Mouse (Mus musculus): ENCODE measurements around the gene Gm9048. TPM values are rescaled to one million over a fixed set of nuclear protein-coding genes. Genes with fewer than 3 reads are reported as not detected.

Gene Gm9048
- polyA plus RNA-seq (2017; shearing (Covaris generic)): not detected

DNA sequence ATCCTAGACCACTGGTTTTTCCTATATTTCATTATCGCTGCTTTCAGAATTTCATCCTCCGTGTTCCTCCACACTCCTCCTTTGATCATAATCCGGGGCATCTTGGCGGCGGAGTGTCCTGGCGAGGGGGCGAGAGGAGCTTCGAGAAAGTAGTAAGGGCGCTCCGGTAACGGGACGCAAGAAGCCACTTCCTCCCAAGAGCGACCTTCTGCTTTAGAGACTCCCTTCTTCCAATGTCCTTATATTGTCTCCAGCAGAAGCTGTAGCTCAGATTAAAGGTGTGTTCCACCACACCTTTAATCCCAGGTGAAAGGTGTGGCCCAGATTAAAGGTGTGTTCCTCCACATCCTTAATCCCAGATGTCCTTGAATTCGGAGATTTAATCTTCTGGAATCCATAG, at the start of gene Gm9048:
Gene Gm9048, minus strand, starts transcription at position 101 of the 400 bp plus-strand sequence.

DNA sequence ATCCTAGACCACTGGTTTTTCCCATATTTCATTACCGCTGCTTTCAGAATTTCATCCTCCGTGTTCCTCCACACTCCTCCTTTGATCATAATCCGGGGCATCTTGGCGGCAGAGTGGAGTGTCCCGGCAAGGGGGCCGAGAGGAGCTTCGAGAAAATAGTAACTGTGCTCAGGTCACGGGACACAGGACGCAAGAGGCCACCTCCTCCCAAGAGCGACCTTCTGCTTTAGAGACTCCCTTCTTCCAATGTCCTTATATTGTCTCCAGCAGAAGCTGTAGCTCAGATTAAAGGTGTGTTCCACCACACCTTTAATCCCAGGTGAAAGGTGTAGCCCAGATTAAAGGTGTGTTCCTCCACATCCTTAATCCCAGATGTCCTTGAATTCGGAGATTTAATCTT, 5.5 kb upstream of the Gm9048 start, which contains the start of gene Gm9049:
Gene Gm9049, minus strand, starts transcription at position 101 of the 400 bp plus-strand sequence.

DNA sequence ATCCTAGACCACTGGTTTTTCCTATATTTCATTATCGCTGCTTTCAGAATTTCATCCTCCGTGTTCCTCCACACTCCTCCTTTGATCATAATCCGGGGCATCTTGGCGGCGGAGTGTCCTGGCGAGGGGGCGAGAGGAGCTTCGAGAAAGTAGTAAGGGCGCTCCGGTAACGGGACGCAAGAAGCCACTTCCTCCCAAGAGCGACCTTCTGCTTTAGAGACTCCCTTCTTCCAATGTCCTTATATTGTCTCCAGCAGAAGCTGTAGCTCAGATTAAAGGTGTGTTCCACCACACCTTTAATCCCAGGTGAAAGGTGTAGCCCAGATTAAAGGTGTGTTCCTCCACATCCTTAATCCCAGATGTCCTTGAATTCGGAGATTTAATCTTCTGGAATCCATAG, 5.3 kb downstream of the Gm9048 start, which contains the start of gene Gm9046:
Gene Gm9046, minus strand, starts transcription at position 101 of the 400 bp plus-strand sequence.

DNA sequence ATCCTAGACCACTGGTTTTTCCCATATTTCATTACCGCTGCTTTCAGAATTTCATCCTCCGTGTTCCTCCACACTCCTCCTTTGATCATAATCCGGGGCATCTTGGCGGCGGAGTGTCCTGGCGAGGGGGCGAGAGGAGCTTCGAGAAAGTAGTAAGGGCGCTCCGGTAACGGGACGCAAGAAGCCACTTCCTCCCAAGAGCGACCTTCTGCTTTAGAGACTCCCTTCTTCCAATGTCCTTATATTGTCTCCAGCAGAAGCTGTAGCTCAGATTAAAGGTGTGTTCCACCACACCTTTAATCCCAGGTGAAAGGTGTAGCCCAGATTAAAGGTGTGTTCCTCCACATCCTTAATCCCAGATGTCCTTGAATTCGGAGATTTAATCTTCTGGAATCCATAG, 10.7 kb downstream of the Gm9048 start, which contains the start of gene Gm9045:
Gene Gm9045, minus strand, starts transcription at position 101 of the 400 bp plus-strand sequence.

GRCm38 (mm10) chr10:118332308-118332707, 16.2 kb downstream of the Gm9048 start, which contains the start of gene Gm9044:
Gene Gm9044, minus strand, starts transcription at chr10:118332408.

GRCm38 (mm10) chr10:118326869-118327268, 21.6 kb downstream of the Gm9048 start, which contains the start of gene Gm9040:
Gene Gm9040, minus strand, starts transcription at chr10:118326969.

Other genes with a start within 250 kb of the Gm9048 start
- gene Mdm1, start 206.9 kb downstream of the Gm9048 start, polyA plus RNA-seq (2017; shearing (Covaris generic)): 13.6 TPM
- not detected for gene Il22, start 143.7 kb downstream of the Gm9048 start, polyA plus RNA-seq (2017; shearing (Covaris generic))
- not detected for gene Gm32717, start 107.9 kb downstream of the Gm9048 start, polyA plus RNA-seq (2017; shearing (Covaris generic))
- gene Gm32802, start 90.0 kb downstream of the Gm9048 start, polyA plus RNA-seq (2017; shearing (Covaris generic)): not detected
- not detected for gene Iltifb, start 53.6 kb downstream of the Gm9048 start, polyA plus RNA-seq (2017; shearing (Covaris generic))
- not detected for gene Gm9040, start 21.7 kb downstream of the Gm9048 start, polyA plus RNA-seq (2017; shearing (Covaris generic))
- not detected for gene Gm9044, start 16.3 kb downstream of the Gm9048 start, polyA plus RNA-seq (2017; shearing (Covaris generic))
- not detected for gene Gm9045, start 10.8 kb downstream of the Gm9048 start, polyA plus RNA-seq (2017; shearing (Covaris generic))
- gene Gm9046, start 5.4 kb downstream of the Gm9048 start, polyA plus RNA-seq (2017; shearing (Covaris generic)): not detected
- not detected for gene Gm9049, start 5.4 kb upstream of the Gm9048 start, polyA plus RNA-seq (2017; shearing (Covaris generic))
- 10.5 TPM for gene Ifng, start 92.4 kb upstream of the Gm9048 start, polyA plus RNA-seq (2017; shearing (Covaris generic))